Comparison of ENCODE assay signal across 17 mouse cellular contexts in genomic region chr1:144343820-144344219, GRCm38 (mm10).
A peak's percentile ranks its signal among the peaks of the same experiment; 100 is the strongest.
DNase-seq lines count a peak whose midpoint lies in the region; ATAC-seq and TF ChIP-seq lines count a peak whose summit lies in the region.
"Had no signal": no experiment of that assay in that cellular context is flagged by ENCODE, and none has a peak within 500 bp of the region (broad histone marks: within the 10 kb centered on the region; RNA-seq: fewer than 3 reads in every experiment).

No protein-coding gene starts in this region.

- TF ChIP-seq POLR2A in MEL (IDR thresholded peaks at IDR 0.05; ENCODE audit: control insufficient read depth in 1 of 2, insufficient read depth in 1 of 2, low read depth in 1 of 2, low read length in 2 of 2, poor library complexity in 1 of 2) (no peak), myocyte (IDR thresholded peaks at IDR 0.05; ENCODE audit: insufficient read length, low read depth) (no peak)

- H3K27ac ChIP-seq in MEL (ENCODE audit: control insufficient read depth, low read depth, low read length), result peak overlapping the region; percentile 71; the same call in 1 of the 2 replicates

- TF ChIP-seq RAD21 in MEL (IDR thresholded peaks at IDR 0.05; ENCODE audit: low read depth, low read length), result no peak

- H3K9me3 ChIP-seq in G1E (replicated peaks), result no peaks in the 10 kb centered on the region
- no peaks in the 10 kb centered on the region for H3K9me3 ChIP-seq in MEL (replicated peaks; ENCODE audit: insufficient read depth, low read length)

- peak overlapping the region; percentile 53; the same call in 1 of the 2 replicates for H3K9ac ChIP-seq in MEL (ENCODE audit: control insufficient read depth, low read depth, low read length, poor library complexity, severe bottlenecking)

- H3K4me3 ChIP-seq in G1E (ENCODE audit: low read depth, low read length) (no peak overlapping the region), MEL (ENCODE audit: control insufficient read depth in 1 of 2, insufficient read depth in 1 of 2, low read depth in 2 of 2, low read length in 2 of 2) (peak overlapping the region in 1 of 2 experiments; percentile 31; a peak in 2 of 4 replicates), myocyte (no peak overlapping the region)

- peak; percentile 55 to 73; a peak in 3 of 4 replicates for TF ChIP-seq EP300 in MEL (IDR thresholded peaks at IDR 0.05; ENCODE audit: low read depth in 1 of 2, low read length in 2 of 2)

- no peaks in the 10 kb centered on the region for H3K27me3 ChIP-seq in G1E (ENCODE audit: insufficient read depth, low read length)
- no peaks in the 10 kb centered on the region for H3K27me3 ChIP-seq in MEL (ENCODE audit: control insufficient read depth in 1 of 2, insufficient read depth in 2 of 2, low read length in 2 of 2)
- H3K27me3 ChIP-seq in myocyte (ENCODE audit: control insufficient read depth, insufficient read depth, insufficient read length), result no peaks in the 10 kb centered on the region
- H3K27me3 ChIP-seq: CH12.LX, Patski had no signal

- no peaks in the 10 kb centered on the region for H3K36me3 ChIP-seq in G1E (replicated peaks)
- H3K36me3 ChIP-seq in MEL (ENCODE audit: control insufficient read depth in 1 of 2, insufficient read depth in 2 of 2, low read length in 2 of 2), result peaks cover 0 to 8% of the 10 kb centered on the region in 2 experiments; a peak in 2 of 4 replicates
- H3K36me3 ChIP-seq in myocyte (ENCODE audit: control insufficient read depth, insufficient read depth), result no peaks in the 10 kb centered on the region

- peak overlapping the region; percentile 59 for H3K4me2 ChIP-seq in myocyte (ENCODE audit: low read depth)

- peak; percentile 71 for ATAC-seq in G1E (ENCODE audit: extremely low read depth, insufficient number of reproducible peaks, low FRiP score, poor library complexity, severe bottlenecking)
- ATAC-seq: activated CD4-positive, CD25-positive, alpha-beta regulatory T cell, adult 4 months; CD4-positive, CD25-positive, alpha-beta regulatory T cell, adult 4 months; Patski had no signal

- TF ChIP-seq CTCF in G1E (IDR thresholded peaks at IDR 0.05; ENCODE audit: low read depth, low read length), result no peak
- no peak for TF ChIP-seq CTCF in MEL (IDR thresholded peaks at IDR 0.05 in 2 of 3, conservative IDR thresholded peaks at IDR 0.05 in 1 of 3; ENCODE audit: control insufficient read depth in 1 of 3, insufficient read depth in 1 of 3, low read depth in 2 of 3, low read length in 3 of 3, poor library complexity in 1 of 3, severe bottlenecking in 1 of 3)

- no peak overlapping the region for H3ac ChIP-seq in myocyte (ENCODE audit: control insufficient read depth, insufficient read length)

- DNase-seq in G1E (ENCODE audit: low spot score) (no peak), MEL (ENCODE audit: low read depth, low spot score) (no peak)
- no peak for DNase-seq in heart, adult 9 months (ENCODE audit: low spot score in 2 of 2)
- no peak for DNase-seq in thymus, adult 18-20 months
- DNase-seq in layer of hippocampus, postnatal 36 days, result no peak
- DNase-seq: adrenal gland, adult 8-10 months; adrenal gland, postnatal 25 days; B cell, adult 2 months; cerebellum, adult 11 months; cerebellum, adult 11-12 months; cerebellum, adult 18-20 months; cerebellum, adult 8-10 months had no signal

- H3K79me2 ChIP-seq in MEL (ENCODE audit: control insufficient read depth, insufficient read depth, low read length, poor library complexity) (no peaks in the 10 kb centered on the region), myocyte (ENCODE audit: control insufficient read depth, insufficient read depth) (no peaks in the 10 kb centered on the region)

- H3K4me1 ChIP-seq in G1E (ENCODE audit: insufficient read depth, low read depth, low read length) (peaks cover 10% of the 10 kb centered on the region; the same call in 1 of the 2 replicates), MEL (ENCODE audit: control insufficient read depth in 1 of 2, insufficient read depth in 2 of 2, low read length in 2 of 2) (peaks cover 0 to 9% of the 10 kb centered on the region in 2 experiments; a peak in 3 of 4 replicates)

TF ChIP-seq in MEL, 35 proteins besides CTCF, POLR2A, EP300 and RAD21:
- TF ChIP-seq JUND (IDR thresholded peaks at IDR 0.05; ENCODE audit: low read depth, low read length) (no peak), SMC3 (IDR thresholded peaks at IDR 0.05; ENCODE audit: low read depth, low read length) (no peak), CHD1 (IDR thresholded peaks at IDR 0.05; ENCODE audit: low read depth, low read length) (no peak), NRF1 (IDR thresholded peaks at IDR 0.05; ENCODE audit: insufficient read depth, low read depth, low read length, poor library complexity, severe bottlenecking) (no peak), ZC3H11A (IDR thresholded peaks at IDR 0.05; ENCODE audit: low read depth, low read length) (no peak), E2F4 (IDR thresholded peaks at IDR 0.05; ENCODE audit: borderline replicate concordance, low read depth, low read length) (no peak), ZNF384 (IDR thresholded peaks at IDR 0.05; ENCODE audit: low read depth, low read length) (peak; percentile 51; the same call in 1 of the 2 replicates), KAT2A (conservative IDR thresholded peaks at IDR 0.05; ENCODE audit: low read depth, low read length) (no peak), MAFK (IDR thresholded peaks at IDR 0.05; ENCODE audit: borderline replicate concordance, low read depth, low read length) (no peak), BHLHE40 (IDR thresholded peaks at IDR 0.05; ENCODE audit: borderline replicate concordance, low read depth, low read length) (no peak), RCOR1 (IDR thresholded peaks at IDR 0.05; ENCODE audit: low read depth, low read length) (peak; percentile 44; the same call in 1 of the 2 replicates), GATA1 (IDR thresholded peaks at IDR 0.05; ENCODE audit: low read depth, low read length) (peak; percentile 62; the same call in 1 of the 2 replicates), MXI1 (IDR thresholded peaks at IDR 0.05; ENCODE audit: low read depth, low read length) (no peak)

TF ChIP-seq in myocyte, 11 proteins besides CTCF, POLR2A, EP300 and RAD21:
- TF ChIP-seq POLR2AphosphoS2 (IDR thresholded peaks at IDR 0.05; ENCODE audit: insufficient read length, low read depth), result no peak
- TF ChIP-seq CEBPB (IDR thresholded peaks at IDR 0.05; ENCODE audit: insufficient read depth, poor library complexity, severe bottlenecking), result no peak
- no peak for TF ChIP-seq TCF3 (IDR thresholded peaks at IDR 0.05; ENCODE audit: insufficient read length, low read depth)
- TF ChIP-seq E2F4 (IDR thresholded peaks at IDR 0.05; ENCODE audit: insufficient read depth), result no peak
- TF ChIP-seq REST (IDR thresholded peaks at IDR 0.05; ENCODE audit: insufficient read depth, insufficient read length), result no peak
- TF ChIP-seq MAX (IDR thresholded peaks at IDR 0.05; ENCODE audit: low read depth), result no peak
- TF ChIP-seq SRF (IDR thresholded peaks at IDR 0.05; ENCODE audit: control insufficient read depth, insufficient read length, low read depth), result no peak
- TF ChIP-seq USF1 (IDR thresholded peaks at IDR 0.05; ENCODE audit: low read depth), result no peak
- TF ChIP-seq MYOD1 (IDR thresholded peaks at IDR 0.05; ENCODE audit: control insufficient read depth in 1 of 3, insufficient read length in 2 of 3, low read depth in 2 of 3), result no peak
- TF ChIP-seq MYOG (IDR thresholded peaks at IDR 0.05; ENCODE audit: control insufficient read depth in 1 of 3, insufficient read depth in 1 of 3, insufficient read length in 2 of 3, low read depth in 2 of 3), result no peak
- TF ChIP-seq TCF12 (IDR thresholded peaks at IDR 0.05; ENCODE audit: insufficient read depth, poor library complexity, severe bottlenecking), result no peak
TF ChIP-seq in myocyte: peak in this region for 0.
